Mouse (Mus musculus): Measurements from ENCODE around the gene Ctsz.

DNA sequence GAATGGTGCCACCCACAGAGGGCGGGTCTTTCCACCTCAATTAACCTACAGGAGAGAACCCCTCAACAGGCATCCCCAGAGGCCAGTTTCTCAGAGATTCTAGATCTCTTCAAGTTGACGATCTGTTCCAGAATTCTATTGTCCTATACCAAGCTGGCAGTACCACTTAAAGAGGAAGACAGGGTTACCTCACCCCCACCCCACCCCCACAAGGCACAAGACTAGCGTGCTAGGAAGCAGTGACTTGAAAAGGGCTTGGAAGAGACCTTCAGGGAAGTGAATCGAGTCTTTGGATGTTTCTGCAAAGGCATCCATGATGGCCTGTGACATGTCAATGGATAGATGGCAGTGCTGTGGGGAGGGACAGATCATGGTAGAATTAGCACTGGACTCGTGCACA is 39.9 kb upstream of the Ctsz start:
- no peak for TF ChIP-seq USF2 (conservative IDR thresholded peaks at IDR 0.05; ENCODE audit: low read depth, low read length)
- no peak for TF ChIP-seq EP300 (IDR thresholded peaks at IDR 0.05; ENCODE audit: low read length)
- TF ChIP-seq CTCF (conservative IDR thresholded peaks at IDR 0.05 in 1 of 2, IDR thresholded peaks at IDR 0.05 in 1 of 2; ENCODE audit: low read depth in 2 of 2, low read length in 2 of 2), result no peak
- TF ChIP-seq POLR2A (IDR thresholded peaks at IDR 0.05; ENCODE audit: low read depth, low read length), result no peak
- TF ChIP-seq ZKSCAN1 (IDR thresholded peaks at IDR 0.05; ENCODE audit: borderline replicate concordance, low read depth, low read length), result no peak
- no peak for TF ChIP-seq ELF1 (IDR thresholded peaks at IDR 0.05; ENCODE audit: low read depth, low read length)
- TF ChIP-seq UBTF (IDR thresholded peaks at IDR 0.05; ENCODE audit: low read depth, low read length), result no peak
- TF ChIP-seq ZNF384 (IDR thresholded peaks at IDR 0.05; ENCODE audit: low read depth, low read length), result no peak

All from CH12.LX (cell line).